12 mouse cellular contexts compared by ENCODE assay signal in the genomic region with DNA sequence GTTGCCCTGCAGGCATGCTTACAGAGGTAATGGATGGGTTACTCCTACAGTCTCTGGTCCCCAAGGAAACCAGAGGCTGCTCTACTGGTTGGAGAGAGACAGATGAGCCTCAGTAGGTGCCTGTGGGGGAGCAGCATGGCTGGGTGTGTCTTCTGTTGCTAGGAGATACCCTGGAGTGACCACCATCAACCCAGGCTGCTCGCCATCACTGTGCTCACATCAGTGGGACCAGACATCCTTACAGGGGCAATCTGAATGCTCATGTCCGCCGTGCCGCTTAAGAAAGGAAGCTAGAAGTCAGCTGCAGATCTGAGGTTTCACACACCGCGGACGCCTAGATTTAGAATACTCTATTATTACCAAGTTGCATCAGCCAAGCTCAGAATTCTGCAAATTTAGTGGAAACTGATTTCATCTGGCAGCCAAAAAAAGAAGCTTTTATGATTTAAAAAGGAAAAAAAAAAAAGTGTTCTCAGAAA. TPM values are rescaled to one million over a fixed set of nuclear protein-coding genes. Genes with fewer than 3 reads are reported as not detected.
DNase-seq lines count a peak whose midpoint lies in the region; ATAC-seq lines count a peak whose summit lies in the region.
"Had no signal": no experiment of that assay in that cellular context is flagged by ENCODE, and none has a peak within 500 bp of the region (broad histone marks: within the 10 kb centered on the region; RNA-seq: fewer than 3 reads in every experiment).

No protein-coding gene starts in this region.

- H3K4me1 ChIP-seq in hindbrain, embryonic 13.5 days (replicated peaks) = peaks cover 19% of the 10 kb centered on the region
- H3K4me1 ChIP-seq: limb, embryonic 15.5 days had no signal

- no peaks in the 10 kb centered on the region for H3K9me3 ChIP-seq in hindbrain, embryonic 13.5 days
- H3K9me3 ChIP-seq: forebrain, embryonic 10.5 days; limb, embryonic 15.5 days had no signal

- H3K27me3 ChIP-seq in hindbrain, embryonic 13.5 days = no peaks in the 10 kb centered on the region
- H3K27me3 ChIP-seq: limb, embryonic 15.5 days had no signal

- peak; percentile 79 for DNase-seq in 416B (ENCODE audit: low read depth)
- DNase-seq in ES-CJ7 (ENCODE audit: low read depth, low spot score) = peak; percentile 19
- DNase-seq in neural tube, embryonic 10.5 days (ENCODE audit: extremely low spot score, low spot score) = peak; percentile 15
- DNase-seq in testis, postnatal 10 days (ENCODE audit: low spot score) = no peak
- DNase-seq in gastrocnemius, postnatal 25 days = no peak
- DNase-seq: cerebellum, adult 11 months had no signal

- H3K27ac ChIP-seq in hindbrain, embryonic 13.5 days = peak overlapping the region; percentile 52; the same call in 1 of the 2 replicates
- H3K27ac ChIP-seq: forebrain, embryonic 10.5 days; limb, embryonic 15.5 days had no signal

- no peak overlapping the region for H3K4me3 ChIP-seq in hindbrain, embryonic 13.5 days
- H3K4me3 ChIP-seq: forebrain, embryonic 10.5 days; limb, embryonic 15.5 days had no signal

- H3K9ac ChIP-seq in hindbrain, embryonic 13.5 days = no peak overlapping the region
- H3K9ac ChIP-seq: limb, embryonic 15.5 days had no signal

- no peaks in the 10 kb centered on the region for H3K36me3 ChIP-seq in hindbrain, embryonic 13.5 days
- H3K36me3 ChIP-seq: forebrain, embryonic 10.5 days; limb, embryonic 15.5 days had no signal

- H3K4me2 ChIP-seq in hindbrain, embryonic 13.5 days = no peak overlapping the region
- H3K4me2 ChIP-seq: limb, embryonic 15.5 days had no signal

- WGBS in hindbrain, embryonic 13.5 days = 63% methylated on average over 7 of the region's 7 CpGs

- peak; percentile 83 for ATAC-seq in hindbrain, embryonic 13.5 days (ENCODE audit: low FRiP score)
- no peak for ATAC-seq in activated CD4-positive, CD25-positive, alpha-beta regulatory T cell, adult 4 months

RNA-seq across cellular contexts. Expression of a gene that starts 21.7 kb away (rescaled TPM):
- 10.9 and 11.1 TPM in 2 replicates for polyA plus RNA-seq in hindbrain, embryonic 13.5 days (2015; fragmentation: Nextera tagmentation; extraction: Ambion mirVana)
- 10 to 100 TPM in 1 of 2 experiments, 1 to 10 TPM in 1; 6.3 to 11.3 TPM for polyA plus RNA-seq in activated CD4-positive, CD25-positive, alpha-beta regulatory T cell, adult 4 months (2017; shearing (Covaris generic))
- total RNA-seq in gastrocnemius, postnatal 25 days (2021) = 1 to 10 TPM; 5.2 to 5.7 TPM

RNA-seq across cellular contexts. Expression of a gene that starts 54.2 kb away (rescaled TPM):
- not detected in 2 replicates for polyA plus RNA-seq in hindbrain, embryonic 13.5 days (2015; fragmentation: Nextera tagmentation; extraction: Ambion mirVana)
- under 1 TPM in 1 of 2 experiments, not detected in 1; 0.58 TPM for polyA plus RNA-seq in activated CD4-positive, CD25-positive, alpha-beta regulatory T cell, adult 4 months (2017; shearing (Covaris generic))
- total RNA-seq in gastrocnemius, postnatal 25 days (2021) = not detected
- total RNA-seq: heart, postnatal 25 days; monocyte, adult 5-6 weeks had no signal

Comparison
In these comparisons a context has a peak if more than half of its experiments do, and no peak if none do; other contexts are left out.
1. DNase-seq: peak in 416B (single experiment), ES-CJ7 (single experiment) and neural tube, embryonic 10.5 days (single experiment); none in testis, postnatal 10 days (single experiment) and gastrocnemius, postnatal 25 days (single experiment).